9 mouse cellular contexts compared by ENCODE assay signal in genomic region chr6:55511212-55512065, GRCm38 (mm10). TPM values are rescaled to one million over a fixed set of nuclear protein-coding genes. Genes with fewer than 3 reads are reported as not detected.
DNase-seq lines count a peak whose midpoint lies in the region; ATAC-seq and TF ChIP-seq lines count a peak whose summit lies in the region.
"Had no signal": no experiment of that assay in that cellular context is flagged by ENCODE, and none has a peak within 500 bp of the region (broad histone marks: within the 10 kb centered on the region; RNA-seq: fewer than 3 reads in every experiment).

No protein-coding gene starts in this region.

- peaks cover 7% of the 10 kb centered on the region for H3K4me1 ChIP-seq in forebrain, embryonic 10.5 days
- peaks cover 10% of the 10 kb centered on the region for H3K4me1 ChIP-seq in heart, embryonic 13.5 days
- H3K4me1 ChIP-seq in kidney, embryonic 15.5 days: 0 out of 2 replicates have a peak, but pooled peaks cover 3% of the 10 kb centered on the region
- no peaks in the 10 kb centered on the region for H3K4me1 ChIP-seq in limb, embryonic 13.5 days
- peaks cover 2% of the 10 kb centered on the region for H3K4me1 ChIP-seq in midbrain, embryonic 16.5 days (ENCODE audit: control insufficient read depth, insufficient read depth, low read length)
- H3K4me1 ChIP-seq in stomach, embryonic 16.5 days (ENCODE audit: control insufficient read depth, insufficient read depth, low read length): peaks cover 3% of the 10 kb centered on the region; the same call in 1 of the 2 replicates

- peak; percentile 20 for DNase-seq in c-Kit-negative CD71-positive TER-119-positive erythroid progenitor cells, embryonic 14.5 days (ENCODE audit: low read depth, low spot score)
- peak; percentile 70 for DNase-seq in forebrain, embryonic 10.5 days (ENCODE audit: extremely low spot score, low spot score)

- H3K9ac ChIP-seq in heart, embryonic 13.5 days: no peak overlapping the region
- H3K9ac ChIP-seq in kidney, embryonic 15.5 days: no peak overlapping the region
- no peak overlapping the region for H3K9ac ChIP-seq in limb, embryonic 13.5 days
- no peak overlapping the region for H3K9ac ChIP-seq in midbrain, embryonic 16.5 days (ENCODE audit: low read depth, low read length)
- H3K9ac ChIP-seq in stomach, embryonic 16.5 days (ENCODE audit: low read length): no peak overlapping the region

- H3K4me3 ChIP-seq in C2C12 (ENCODE audit: insufficient read depth, poor library complexity, severe bottlenecking): no peak overlapping the region
- H3K4me3 ChIP-seq in forebrain, embryonic 10.5 days: no peak overlapping the region
- no peak overlapping the region for H3K4me3 ChIP-seq in heart, embryonic 13.5 days
- H3K4me3 ChIP-seq in kidney, embryonic 15.5 days (replicated peaks): no peak overlapping the region
- no peak overlapping the region for H3K4me3 ChIP-seq in limb, embryonic 13.5 days
- no peak overlapping the region for H3K4me3 ChIP-seq in midbrain, embryonic 16.5 days (ENCODE audit: low read depth, low read length)
- no peak overlapping the region for H3K4me3 ChIP-seq in stomach, embryonic 16.5 days (replicated peaks; ENCODE audit: low read length)

- TF ChIP-seq CTCF in C2C12 (IDR thresholded peaks at IDR 0.05; ENCODE audit: control insufficient read depth, insufficient read depth, insufficient read length): peak; percentile 33

- peak overlapping the region; percentile 39 for H3K4me2 ChIP-seq in heart, embryonic 13.5 days
- no peak overlapping the region for H3K4me2 ChIP-seq in kidney, embryonic 15.5 days
- H3K4me2 ChIP-seq in limb, embryonic 13.5 days (replicated peaks): no peak overlapping the region
- no peak overlapping the region for H3K4me2 ChIP-seq in midbrain, embryonic 16.5 days (ENCODE audit: low read length)
- no peak overlapping the region for H3K4me2 ChIP-seq in stomach, embryonic 16.5 days (ENCODE audit: low read depth, low read length)

- H3K9me3 ChIP-seq in forebrain, embryonic 10.5 days: peaks cover 2% of the 10 kb centered on the region; the same call in 1 of the 2 replicates
- H3K9me3 ChIP-seq in heart, embryonic 13.5 days: peaks cover 5% of the 10 kb centered on the region; the same call in 1 of the 2 replicates
- no peaks in the 10 kb centered on the region for H3K9me3 ChIP-seq in kidney, embryonic 15.5 days (replicated peaks)
- no peaks in the 10 kb centered on the region for H3K9me3 ChIP-seq in limb, embryonic 13.5 days
- no peaks in the 10 kb centered on the region; the same call in 1 of the 2 replicates for H3K9me3 ChIP-seq in midbrain, embryonic 16.5 days (replicated peaks; ENCODE audit: control insufficient read depth, low read length, poor library complexity, severe bottlenecking)
- no peaks in the 10 kb centered on the region; the same call in 1 of the 2 replicates for H3K9me3 ChIP-seq in stomach, embryonic 16.5 days (replicated peaks; ENCODE audit: control insufficient read depth, low read length)
- H3K9me3 ChIP-seq: G1E had no signal

- no peak for ATAC-seq in heart, embryonic 13.5 days (ENCODE audit: extremely low read depth, insufficient number of reproducible peaks, low FRiP score, low TSS enrichment)
- ATAC-seq in kidney, embryonic 15.5 days (replicated peaks; ENCODE audit: low FRiP score): peak; percentile 76
- ATAC-seq in limb, embryonic 13.5 days (ENCODE audit: low FRiP score, low read depth): peak; percentile 81; the same call in 1 of the 2 replicates
- ATAC-seq in midbrain, embryonic 16.5 days: peak; percentile 94
- peak; percentile 77 for ATAC-seq in stomach, embryonic 16.5 days (ENCODE audit: insufficient read depth, low FRiP score)

- no peaks in the 10 kb centered on the region for H3K36me3 ChIP-seq in C2C12 (ENCODE audit: control insufficient read depth, insufficient read depth)
- H3K36me3 ChIP-seq in forebrain, embryonic 10.5 days (replicated peaks): no peaks in the 10 kb centered on the region
- no peaks in the 10 kb centered on the region for H3K36me3 ChIP-seq in heart, embryonic 13.5 days
- H3K36me3 ChIP-seq in kidney, embryonic 15.5 days: no peaks in the 10 kb centered on the region
- H3K36me3 ChIP-seq in limb, embryonic 13.5 days: no peaks in the 10 kb centered on the region
- H3K36me3 ChIP-seq in midbrain, embryonic 16.5 days (ENCODE audit: control insufficient read depth, insufficient read depth, low read length): no peaks in the 10 kb centered on the region
- no peaks in the 10 kb centered on the region for H3K36me3 ChIP-seq in stomach, embryonic 16.5 days (ENCODE audit: control insufficient read depth, insufficient read depth, low read length)
- H3K36me3 ChIP-seq: G1E had no signal

- no peak overlapping the region for H3K27ac ChIP-seq in forebrain, embryonic 10.5 days
- H3K27ac ChIP-seq in heart, embryonic 13.5 days (replicated peaks): no peak overlapping the region
- no peak overlapping the region for H3K27ac ChIP-seq in kidney, embryonic 15.5 days
- no peak overlapping the region for H3K27ac ChIP-seq in limb, embryonic 13.5 days
- H3K27ac ChIP-seq in midbrain, embryonic 16.5 days (ENCODE audit: low read length): no peak overlapping the region
- 0 out of 2 replicates have a peak overlapping the region, but pooled peaks have one; percentile 4 for H3K27ac ChIP-seq in stomach, embryonic 16.5 days (ENCODE audit: low read length)

- no peaks in the 10 kb centered on the region for H3K79me2 ChIP-seq in C2C12 (ENCODE audit: control insufficient read depth, insufficient read depth)

- 39% methylated on average over 12 of the region's 12 CpGs for WGBS in forebrain, embryonic 10.5 days
- 21% methylated on average over 12 of the region's 12 CpGs for WGBS in heart, embryonic 13.5 days
- WGBS in kidney, embryonic 15.5 days: 19% methylated on average over 12 of the region's 12 CpGs
- WGBS in limb, embryonic 13.5 days: 33% methylated on average over 12 of the region's 12 CpGs
- WGBS in midbrain, embryonic 16.5 days: 39% methylated on average over 12 of the region's 12 CpGs
- WGBS in stomach, embryonic 16.5 days: 21% methylated on average over 12 of the region's 12 CpGs

- peaks cover 3% of the 10 kb centered on the region for H3K27me3 ChIP-seq in C2C12 (ENCODE audit: control insufficient read depth, insufficient read depth, insufficient read length)
- no peaks in the 10 kb centered on the region for H3K27me3 ChIP-seq in forebrain, embryonic 10.5 days (ENCODE audit: poor library complexity, severe bottlenecking)
- peaks cover 32% of the 10 kb centered on the region for H3K27me3 ChIP-seq in heart, embryonic 13.5 days (replicated peaks)
- H3K27me3 ChIP-seq in kidney, embryonic 15.5 days: no peaks in the 10 kb centered on the region
- H3K27me3 ChIP-seq in limb, embryonic 13.5 days: peaks cover 8% of the 10 kb centered on the region; the same call in 1 of the 2 replicates
- H3K27me3 ChIP-seq in midbrain, embryonic 16.5 days (ENCODE audit: control insufficient read depth, insufficient read depth, low read depth, low read length): no peaks in the 10 kb centered on the region
- no peaks in the 10 kb centered on the region for H3K27me3 ChIP-seq in stomach, embryonic 16.5 days (ENCODE audit: control insufficient read depth, insufficient read depth, low read length)

- no peak overlapping the region for H3ac ChIP-seq in C2C12 (ENCODE audit: control insufficient read depth, insufficient read length, low read depth)

- H3K79me3 ChIP-seq in C2C12 (ENCODE audit: low read depth): no peaks in the 10 kb centered on the region

TF ChIP-seq in C2C12, 6 proteins besides CTCF, POLR2A, EP300 and RAD21:
- TF ChIP-seq USF1 (IDR thresholded peaks at IDR 0.05; ENCODE audit: low read depth) (no peak), MAX (IDR thresholded peaks at IDR 0.05) (no peak), CEBPB (IDR thresholded peaks at IDR 0.05; ENCODE audit: low read depth) (no peak)

RNA-seq across cellular contexts. Expression of gene Adcyap1r1, which starts 59.7 kb away (rescaled TPM):
- 0.01 TPM for polyA plus RNA-seq in C2C12 (2012; fragmentation: generic; extraction: Trizol)
- polyA plus RNA-seq in forebrain, embryonic 10.5 days (2016; fragmentation: Nextera tagmentation; extraction: Ambion mirVana): 3.4 and 3.9 TPM in 2 replicates
- polyA plus RNA-seq in heart, embryonic 13.5 days (2015; fragmentation: Nextera tagmentation; extraction: Ambion mirVana): 3.6 and 3.8 TPM in 2 replicates
- 3.1 and 3.4 TPM in 2 replicates for polyA plus RNA-seq in kidney, embryonic 15.5 days (2015; fragmentation: Nextera tagmentation; extraction: Ambion mirVana)
- polyA plus RNA-seq in limb, embryonic 13.5 days (2015; fragmentation: Nextera tagmentation; extraction: Ambion mirVana): 1.4 TPM in 2 replicates
- polyA plus RNA-seq in midbrain, embryonic 16.5 days (2015; fragmentation: Nextera tagmentation; extraction: Ambion mirVana): 46.9 and 60.8 TPM in 2 replicates
- 8.8 and 8.9 TPM in 2 replicates for polyA plus RNA-seq in stomach, embryonic 16.5 days (2015; fragmentation: Nextera tagmentation; extraction: Ambion mirVana)
- polyA plus RNA-seq: G1E had no signal
